In the genomic region with DNA sequence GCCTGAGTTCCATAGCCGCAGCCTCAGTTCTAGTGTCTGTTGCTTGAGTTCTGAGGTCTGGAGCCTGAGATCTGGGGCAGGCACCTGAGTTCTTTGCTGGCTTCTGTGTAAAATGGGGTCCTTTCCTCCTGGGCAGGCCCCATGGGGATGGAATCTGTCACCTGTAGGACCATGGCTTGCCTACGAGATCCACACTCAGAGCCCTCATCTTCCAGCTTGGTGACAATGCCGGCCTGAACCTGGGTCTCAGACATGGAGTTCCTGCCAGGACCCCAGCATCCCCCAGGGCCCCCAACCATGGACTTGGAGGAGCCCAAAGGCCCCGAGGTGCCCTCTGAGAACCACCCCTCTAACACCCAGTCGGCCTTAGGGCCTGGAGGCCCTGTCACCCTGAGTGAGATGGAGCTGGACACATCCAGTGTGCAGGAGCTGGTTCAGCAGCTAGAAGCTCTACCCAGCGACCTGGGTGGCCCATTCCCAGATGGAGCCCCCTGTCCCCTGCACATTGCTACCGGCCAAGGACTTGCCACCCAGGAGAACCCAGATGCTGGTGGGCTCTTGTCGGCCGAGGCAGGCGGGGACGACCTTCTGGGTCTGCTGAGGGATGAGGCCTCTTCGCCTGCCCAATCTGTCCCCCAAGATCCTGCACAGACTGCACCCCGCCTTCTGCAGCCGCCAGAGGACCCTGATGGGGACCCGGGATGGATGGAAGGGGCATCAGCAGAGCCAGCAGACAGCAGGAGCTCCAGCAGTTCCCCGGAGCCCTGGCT, we compare ENCODE assay signal across 9 mouse cellular contexts. TPM values are rescaled to one million over a fixed set of nuclear protein-coding genes. Genes with fewer than 3 reads are reported as not detected.
A peak's percentile ranks its signal among the peaks of the same experiment; 100 is the strongest.
DNase-seq lines count a peak whose midpoint lies in the region; ATAC-seq and TF ChIP-seq lines count a peak whose summit lies in the region.
"Had no signal": no experiment of that assay in that cellular context is flagged by ENCODE, and none has a peak within 500 bp of the region (broad histone marks: within the 10 kb centered on the region; RNA-seq: fewer than 3 reads in every experiment).

No protein-coding gene starts in this region.

- peak overlapping the region; percentile 78 for H3K4me2 ChIP-seq in heart, embryonic 15.5 days

- peaks cover 41% of the 10 kb centered on the region for H3K36me3 ChIP-seq in heart, embryonic 15.5 days
- H3K36me3 ChIP-seq in hindbrain, embryonic 10.5 days, result peaks cover 61% of the 10 kb centered on the region
- H3K36me3 ChIP-seq in midbrain, embryonic 10.5 days, result peaks cover 57% of the 10 kb centered on the region

- no peak for DNase-seq in heart, postnatal 36 days
- DNase-seq in hindbrain, embryonic 10.5 days (ENCODE audit: low spot score), result no peak
- DNase-seq in midbrain, embryonic 10.5 days (ENCODE audit: low spot score), result no peak
- no peak for DNase-seq in urinary bladder, postnatal 14 days (ENCODE audit: low spot score)
- no peak for DNase-seq in ovary, postnatal 10 days (ENCODE audit: low spot score)
- DNase-seq in adrenal gland, postnatal 4 days (ENCODE audit: low spot score in 2 of 2), result no peak

- H3K9me3 ChIP-seq in heart, embryonic 15.5 days (replicated peaks), result no peaks in the 10 kb centered on the region
- H3K9me3 ChIP-seq in hindbrain, embryonic 10.5 days, result no peaks in the 10 kb centered on the region
- no peaks in the 10 kb centered on the region for H3K9me3 ChIP-seq in midbrain, embryonic 10.5 days (replicated peaks)

- TF ChIP-seq POLR2A in bone marrow, adult 2 months (IDR thresholded peaks at IDR 0.05; ENCODE audit: borderline replicate concordance, control insufficient read depth, low read depth, low read length), result no peak

- H3K27ac ChIP-seq in heart, embryonic 15.5 days, result peak overlapping the region; percentile 73
- no peak overlapping the region for H3K27ac ChIP-seq in bone marrow, adult 2 months (ENCODE audit: control insufficient read depth, insufficient read depth, low read depth, low read length, poor library complexity)
- H3K27ac ChIP-seq in hindbrain, embryonic 10.5 days, result peak overlapping the region; percentile 89
- H3K27ac ChIP-seq in midbrain, embryonic 10.5 days (replicated peaks), result peak overlapping the region; percentile 74

- no peak for TF ChIP-seq CTCF in bone marrow, adult 2 months (IDR thresholded peaks at IDR 0.05; ENCODE audit: control insufficient read depth, insufficient read depth, low read length)

- H3K9ac ChIP-seq in heart, embryonic 15.5 days, result peak overlapping the region; percentile 87

- H3K27me3 ChIP-seq in heart, embryonic 15.5 days, result no peaks in the 10 kb centered on the region
- H3K27me3 ChIP-seq in hindbrain, embryonic 10.5 days (ENCODE audit: insufficient read depth, poor library complexity, severe bottlenecking), result no peaks in the 10 kb centered on the region
- no peaks in the 10 kb centered on the region for H3K27me3 ChIP-seq in midbrain, embryonic 10.5 days (ENCODE audit: low read depth, poor library complexity, severe bottlenecking)

- peaks cover 24% of the 10 kb centered on the region for H3K4me1 ChIP-seq in heart, embryonic 15.5 days (replicated peaks)
- H3K4me1 ChIP-seq in bone marrow, adult 2 months (ENCODE audit: control insufficient read depth, insufficient read depth, low read length), result no peaks in the 10 kb centered on the region
- peaks cover 30% of the 10 kb centered on the region for H3K4me1 ChIP-seq in hindbrain, embryonic 10.5 days (replicated peaks)
- peaks cover 23% of the 10 kb centered on the region for H3K4me1 ChIP-seq in midbrain, embryonic 10.5 days

- no peak for ATAC-seq in heart, embryonic 15.5 days (replicated peaks; ENCODE audit: insufficient number of reproducible peaks, insufficient read depth, low FRiP score, low read depth)

- intact Hi-C loops in heart, postnatal 36 days (cut with DNase I), result no loop called here

- peak overlapping the region; percentile 78 for H3K4me3 ChIP-seq in heart, embryonic 15.5 days
- H3K4me3 ChIP-seq in bone marrow, adult 2 months (replicated peaks; ENCODE audit: control insufficient read depth, low read depth, low read length), result peak overlapping the region; percentile 74
- peak overlapping the region; percentile 80 for H3K4me3 ChIP-seq in hindbrain, embryonic 10.5 days
- H3K4me3 ChIP-seq in midbrain, embryonic 10.5 days, result peak overlapping the region; percentile 60

- WGBS in heart, embryonic 15.5 days, result 76% methylated on average over 16 of the region's 16 CpGs
- 82% methylated on average over 16 of the region's 16 CpGs for WGBS in bone marrow, adult 2 months
- WGBS in hindbrain, embryonic 10.5 days, result 86% methylated on average over 16 of the region's 16 CpGs
- WGBS in midbrain, embryonic 10.5 days, result 87% methylated on average over 16 of the region's 16 CpGs

RNA-seq across cellular contexts. Expression of a gene that starts 2.1 kb away (rescaled TPM):
- 42.3 and 61.2 TPM in 2 replicates for polyA plus RNA-seq in heart, embryonic 15.5 days (2015; fragmentation: Nextera tagmentation; extraction: Ambion mirVana)
- total RNA-seq in heart, postnatal 36 days (2021), result 100 to 1,000 TPM; 102 to 108 TPM
- 14.6 and 32.8 TPM in 2 replicates for polyA plus RNA-seq in bone marrow, adult 2 months (2011; ENCODE audit: insufficient read depth, insufficient read length, low replicate concordance, missing spikeins)
- polyA plus RNA-seq in hindbrain, embryonic 10.5 days (2016; fragmentation: Nextera tagmentation; extraction: Ambion mirVana), result 46.2 and 54.6 TPM in 2 replicates
- polyA plus RNA-seq in midbrain, embryonic 10.5 days (2016; fragmentation: Nextera tagmentation; extraction: Ambion mirVana), result 50.5 and 55.5 TPM in 2 replicates
- total RNA-seq in adrenal gland, postnatal 4 days (2021), result 10 to 100 TPM; 47.8 to 49.5 TPM

RNA-seq across cellular contexts. Expression of a gene that starts 2.1 kb away (rescaled TPM):
- polyA plus RNA-seq in heart, embryonic 15.5 days (2015; fragmentation: Nextera tagmentation; extraction: Ambion mirVana), result 208 and 226 TPM in 2 replicates
- 10 to 100 TPM; 95.2 to 97.4 TPM for total RNA-seq in heart, postnatal 36 days (2021)
- polyA plus RNA-seq in bone marrow, adult 2 months (2011; ENCODE audit: insufficient read depth, insufficient read length, low replicate concordance, missing spikeins), result 34.4 and 75.4 TPM in 2 replicates
- polyA plus RNA-seq in hindbrain, embryonic 10.5 days (2016; fragmentation: Nextera tagmentation; extraction: Ambion mirVana), result 238 and 239 TPM in 2 replicates
- 229 and 258 TPM in 2 replicates for polyA plus RNA-seq in midbrain, embryonic 10.5 days (2016; fragmentation: Nextera tagmentation; extraction: Ambion mirVana)
- total RNA-seq in adrenal gland, postnatal 4 days (2021), result 100 to 1,000 TPM; 107 to 108 TPM

RNA-seq across cellular contexts. Expression of a gene that starts 16.1 kb away (rescaled TPM):
- polyA plus RNA-seq in heart, embryonic 15.5 days (2015; fragmentation: Nextera tagmentation; extraction: Ambion mirVana), result 1.6 and 3.6 TPM in 2 replicates
- under 1 TPM; 0.39 to 0.41 TPM for total RNA-seq in heart, postnatal 36 days (2021)
- polyA plus RNA-seq in bone marrow, adult 2 months (2011; ENCODE audit: insufficient read depth, insufficient read length, low replicate concordance, missing spikeins), result 11.9 and 18.9 TPM in 2 replicates
- 3.9 and 4.9 TPM in 2 replicates for polyA plus RNA-seq in hindbrain, embryonic 10.5 days (2016; fragmentation: Nextera tagmentation; extraction: Ambion mirVana)
- 3.7 and 4.2 TPM in 2 replicates for polyA plus RNA-seq in midbrain, embryonic 10.5 days (2016; fragmentation: Nextera tagmentation; extraction: Ambion mirVana)
- 1 to 10 TPM; 2.9 to 3.0 TPM for total RNA-seq in adrenal gland, postnatal 4 days (2021)

RNA-seq across cellular contexts. Expression of a gene that starts 22.6 kb away (rescaled TPM):
- 3.2 and 4.3 TPM in 2 replicates for polyA plus RNA-seq in heart, embryonic 15.5 days (2015; fragmentation: Nextera tagmentation; extraction: Ambion mirVana)
- under 1 TPM in 1 of 2 experiments, not detected in 1; 0.19 TPM for total RNA-seq in heart, postnatal 36 days (2021)
- polyA plus RNA-seq in bone marrow, adult 2 months (2011; ENCODE audit: insufficient read depth, insufficient read length, low replicate concordance, missing spikeins), result 3.0 and 3.4 TPM in 2 replicates
- polyA plus RNA-seq in hindbrain, embryonic 10.5 days (2016; fragmentation: Nextera tagmentation; extraction: Ambion mirVana), result 7.0 and 9.0 TPM in 2 replicates
- polyA plus RNA-seq in midbrain, embryonic 10.5 days (2016; fragmentation: Nextera tagmentation; extraction: Ambion mirVana), result 6.5 and 6.9 TPM in 2 replicates
- 1 to 10 TPM; 1.8 to 3.1 TPM for total RNA-seq in adrenal gland, postnatal 4 days (2021)
- total RNA-seq: gastrocnemius, adult 8-10 months had no signal

RNA-seq across cellular contexts. Expression of a gene that starts 23.9 kb away (rescaled TPM):
- polyA plus RNA-seq in heart, embryonic 15.5 days (2015; fragmentation: Nextera tagmentation; extraction: Ambion mirVana), result 26.2 and 38.2 TPM in 2 replicates
- total RNA-seq in heart, postnatal 36 days (2021), result 10 to 100 TPM; 31.5 to 33.3 TPM
- 31.2 and 62.2 TPM in 2 replicates for polyA plus RNA-seq in bone marrow, adult 2 months (2011; ENCODE audit: insufficient read depth, insufficient read length, low replicate concordance, missing spikeins)
- 62.1 and 78.5 TPM in 2 replicates for polyA plus RNA-seq in hindbrain, embryonic 10.5 days (2016; fragmentation: Nextera tagmentation; extraction: Ambion mirVana)
- 55.0 and 60.8 TPM in 2 replicates for polyA plus RNA-seq in midbrain, embryonic 10.5 days (2016; fragmentation: Nextera tagmentation; extraction: Ambion mirVana)
- total RNA-seq in adrenal gland, postnatal 4 days (2021), result 10 to 100 TPM; 65.2 to 71.1 TPM
